Mouse (Mus musculus): ENCODE measurements around the gene Zfp775.

- no peak for TF ChIP-seq GATA1 (IDR thresholded peaks at IDR 0.05; ENCODE audit: low read length)
- TF ChIP-seq TAL1 (IDR thresholded peaks at IDR 0.05; ENCODE audit: low read length), result no peak
Observed at GRCm38 (mm10) chr6:48572014-48572413, 29.8 kb upstream of the Zfp775 start.
